Mouse (Mus musculus): Measurements from ENCODE around the gene Setd5. TPM values are rescaled to one million over a fixed set of nuclear protein-coding genes. Genes with fewer than 3 reads are reported as not detected.

Setd5 gene
- total and polyA plus RNA-seq, 2 experiments from 2014 or later, result 50.0 to 94.4 TPM

DNA sequence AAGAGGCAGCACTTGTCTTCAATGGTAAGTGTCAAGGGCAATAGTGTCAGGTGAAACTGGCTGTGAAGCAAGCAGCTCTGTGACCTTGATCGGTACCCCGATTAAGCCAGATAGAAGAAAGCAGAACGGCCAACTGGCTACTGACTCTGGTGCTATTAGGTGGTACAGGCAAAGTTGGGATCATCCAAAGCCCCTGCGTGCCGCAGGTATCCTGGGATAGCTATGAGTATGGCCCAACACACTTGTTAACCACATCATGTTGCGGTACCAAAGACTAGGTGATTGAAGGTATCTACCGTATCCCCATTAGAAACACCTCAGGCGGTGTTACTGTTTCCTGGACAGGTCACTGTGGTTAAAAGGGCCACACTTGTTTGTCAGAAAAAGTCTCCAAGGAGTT, 76.9 kb downstream of the Setd5 start:
- Histone ChIP-seq H3K4me3 (ENCODE audit: low read length) (no peak overlapping the region), H3K9ac (replicated peaks; ENCODE audit: low read length) (no peak overlapping the region), H3K27me3 (ENCODE audit: insufficient read depth, low read length) (no peaks in the 10 kb centered on the region), H3K36me3 (ENCODE audit: insufficient read depth, low read length) (peaks cover 58% of the 10 kb centered on the region), H3K4me2 (ENCODE audit: low read depth, low read length) (no peak overlapping the region), H3K27ac (no peak overlapping the region), H3K9me3 (ENCODE audit: low read length) (no peaks in the 10 kb centered on the region), H3K4me1 (ENCODE audit: insufficient read depth, low read length) (no peaks in the 10 kb centered on the region)
- no peak for ATAC-seq
- DNase-seq (ENCODE audit: low spot score), result no peak
- no peak for TF ChIP-seq CTCF (IDR thresholded peaks at IDR 0.05; ENCODE audit: low read depth)
- WGBS, result 98% methylated on average over 8 of the region's 8 CpGs

DNA sequence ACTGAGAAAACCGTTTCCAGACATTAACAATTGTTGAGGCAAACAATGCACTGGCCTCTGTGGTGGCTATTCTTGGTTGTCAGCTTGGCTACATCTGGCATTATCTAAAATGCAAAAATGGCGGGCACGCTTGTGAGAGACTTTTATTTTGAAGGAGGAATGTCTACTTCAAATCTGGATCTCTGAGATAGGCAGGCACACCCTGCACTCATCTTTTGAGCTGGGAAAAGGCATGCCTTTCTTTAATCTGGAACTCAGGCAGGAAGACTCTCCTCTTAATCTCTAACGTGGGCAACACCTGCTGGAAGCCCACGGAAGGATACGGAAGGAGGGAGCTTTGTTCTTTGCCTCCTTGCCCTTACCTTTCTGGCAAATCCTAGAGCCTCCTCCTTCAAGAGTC, 77.7 kb downstream of the Setd5 start:
- WGBS, result 85% methylated on average over 6 of the region's 6 CpGs

DNA sequence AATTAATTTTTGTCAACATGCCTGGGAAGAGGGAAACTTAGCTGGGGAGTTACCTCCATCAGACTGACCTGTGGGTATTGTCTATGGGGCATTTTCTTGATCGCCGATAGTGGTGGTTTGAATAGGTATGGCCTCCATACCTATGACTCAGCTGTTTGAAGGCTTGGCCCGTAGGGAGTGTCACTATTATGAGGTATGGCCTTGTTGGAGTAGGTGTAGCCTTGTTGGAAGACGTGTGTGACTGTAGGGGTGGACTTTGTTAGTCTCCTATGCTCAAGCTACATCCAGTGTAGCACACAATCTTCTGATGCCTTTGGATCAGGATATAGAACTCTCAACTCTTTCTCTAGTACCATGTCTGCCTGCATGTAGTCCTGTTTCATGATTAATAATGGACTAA, 78.9 kb downstream of the Setd5 start:
- peaks cover 39% of the 10 kb centered on the region for H3K36me3 ChIP-seq (ENCODE audit: insufficient read depth, low read length)
- no peak overlapping the region for H3K4me2 ChIP-seq (ENCODE audit: low read depth, low read length)
- no peak overlapping the region for H3K4me3 ChIP-seq (ENCODE audit: low read length)
- 93% methylated on average over 4 of the region's 4 CpGs for WGBS
- no peaks in the 10 kb centered on the region for H3K4me1 ChIP-seq (ENCODE audit: insufficient read depth, low read length)
- ATAC-seq (no peak), DNase-seq (ENCODE audit: low spot score) (no peak)
- H3K27me3 ChIP-seq (ENCODE audit: insufficient read depth, low read length), result no peaks in the 10 kb centered on the region
- no peaks in the 10 kb centered on the region for H3K9me3 ChIP-seq (ENCODE audit: low read length)
- no peak for TF ChIP-seq CTCF (IDR thresholded peaks at IDR 0.05; ENCODE audit: low read depth)
- H3K27ac ChIP-seq, result no peak overlapping the region
- H3K9ac ChIP-seq (replicated peaks; ENCODE audit: low read length), result no peak overlapping the region

More for the DNA sequence above, 77.7 kb downstream of the Setd5 start:
- Histone ChIP-seq H3K27me3 (ENCODE audit: insufficient read depth, low read length) (no peaks in the 10 kb centered on the region), H3K9ac (replicated peaks; ENCODE audit: low read length) (no peak overlapping the region), H3K36me3 (ENCODE audit: insufficient read depth, low read length) (peaks cover 51% of the 10 kb centered on the region), H3K4me3 (ENCODE audit: low read length) (no peak overlapping the region), H3K27ac (no peak overlapping the region), H3K9me3 (ENCODE audit: low read length) (no peaks in the 10 kb centered on the region), H3K4me2 (ENCODE audit: low read depth, low read length) (no peak overlapping the region), H3K4me1 (ENCODE audit: insufficient read depth, low read length) (no peaks in the 10 kb centered on the region)
- no peak for TF ChIP-seq CTCF (IDR thresholded peaks at IDR 0.05; ENCODE audit: low read depth)
- ATAC-seq (no peak), DNase-seq (ENCODE audit: low spot score) (no peak)

DNA sequence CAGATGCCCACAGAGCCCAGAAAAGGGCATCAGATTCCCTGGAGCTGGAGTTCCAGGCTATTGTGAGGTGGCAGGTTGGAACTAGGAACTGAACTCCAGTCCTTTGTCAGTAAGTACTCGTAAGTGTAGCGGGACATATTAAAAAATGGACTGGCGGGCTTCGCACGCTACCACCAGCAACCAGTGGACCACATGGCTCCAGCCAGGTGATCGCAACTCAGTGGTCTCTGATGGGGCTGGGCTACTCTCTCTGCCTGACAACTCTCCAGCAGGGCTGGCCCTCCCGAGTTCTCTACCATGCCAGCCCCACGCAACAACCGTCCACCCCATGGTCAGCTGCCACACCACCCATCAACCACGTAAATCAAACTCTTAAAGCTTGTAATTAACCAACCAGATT, 82.9 kb downstream of the Setd5 start:
- H3K27me3 ChIP-seq (ENCODE audit: insufficient read depth, low read length), result no peaks in the 10 kb centered on the region
- ATAC-seq, result no peak

DNA sequence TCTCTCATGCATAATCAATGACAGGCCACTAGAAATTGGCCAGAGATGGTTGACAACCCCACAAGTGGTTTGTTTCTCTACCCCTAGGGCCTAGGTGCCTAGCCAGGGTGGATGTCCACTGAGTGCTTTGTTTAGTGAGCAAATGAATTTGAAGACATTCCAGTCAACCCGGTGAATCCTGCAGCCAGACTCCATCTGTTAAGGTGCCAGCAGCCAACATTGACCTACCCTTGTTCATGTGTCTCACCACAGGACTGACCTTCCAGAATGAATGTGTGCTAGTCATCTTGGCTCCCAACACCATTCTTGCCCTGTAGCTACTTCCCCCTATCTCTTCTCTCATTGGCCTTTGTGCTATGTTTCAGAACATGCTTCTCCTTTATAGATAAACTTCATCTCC, 84.8 kb downstream of the Setd5 start:
- 76% methylated on average over 1 of the region's 1 CpGs for WGBS
- Histone ChIP-seq H3K4me2 (ENCODE audit: low read depth, low read length) (no peak overlapping the region), H3K9ac (replicated peaks; ENCODE audit: low read length) (no peak overlapping the region), H3K27ac (no peak overlapping the region), H3K36me3 (ENCODE audit: insufficient read depth, low read length) (no peaks in the 10 kb centered on the region), H3K9me3 (ENCODE audit: low read length) (no peaks in the 10 kb centered on the region), H3K27me3 (ENCODE audit: insufficient read depth, low read length) (no peaks in the 10 kb centered on the region), H3K4me1 (ENCODE audit: insufficient read depth, low read length) (no peaks in the 10 kb centered on the region), H3K4me3 (ENCODE audit: low read length) (no peak overlapping the region)
- ATAC-seq (no peak), DNase-seq (ENCODE audit: low spot score) (no peak)
- TF ChIP-seq CTCF (IDR thresholded peaks at IDR 0.05; ENCODE audit: low read depth), result no peak

More for the DNA sequence above, 82.9 kb downstream of the Setd5 start:
- 98% methylated on average over 10 of the region's 10 CpGs for WGBS
- Histone ChIP-seq H3K9ac (replicated peaks; ENCODE audit: low read length) (no peak overlapping the region), H3K36me3 (ENCODE audit: insufficient read depth, low read length) (0 out of 2 replicates have a peak, but pooled peaks cover 4% of the 10 kb centered on the region), H3K4me2 (ENCODE audit: low read depth, low read length) (no peak overlapping the region), H3K9me3 (ENCODE audit: low read length) (no peaks in the 10 kb centered on the region), H3K4me1 (ENCODE audit: insufficient read depth, low read length) (no peaks in the 10 kb centered on the region), H3K4me3 (ENCODE audit: low read length) (no peak overlapping the region), H3K27ac (no peak overlapping the region)
- no peak for DNase-seq (ENCODE audit: low spot score)
- no peak for TF ChIP-seq CTCF (IDR thresholded peaks at IDR 0.05; ENCODE audit: low read depth)

DNA sequence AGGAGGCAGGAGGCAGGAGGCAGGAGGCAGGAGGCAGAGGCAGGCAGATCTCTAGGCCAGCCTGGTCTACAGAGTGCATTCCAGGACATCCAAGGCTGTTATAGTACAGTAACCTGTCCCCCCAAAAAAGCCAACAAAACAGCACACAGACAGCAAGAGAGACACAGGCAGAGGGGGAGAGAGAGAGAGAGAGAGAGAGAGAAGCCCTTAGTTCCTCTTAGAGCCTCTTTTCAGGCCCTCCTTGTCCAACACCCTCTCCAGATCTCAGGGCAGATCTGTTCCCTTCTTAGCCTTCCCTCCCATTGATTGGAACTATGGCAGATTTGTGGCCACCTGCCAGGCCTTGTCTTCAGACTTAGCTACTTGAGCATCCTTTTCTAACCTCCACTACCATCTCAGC, 86.3 kb downstream of the Setd5 start:
- DNase-seq (ENCODE audit: low spot score), result no peak
- H3K9ac ChIP-seq (replicated peaks; ENCODE audit: low read length), result no peak overlapping the region
- no peak for ATAC-seq

DNA sequence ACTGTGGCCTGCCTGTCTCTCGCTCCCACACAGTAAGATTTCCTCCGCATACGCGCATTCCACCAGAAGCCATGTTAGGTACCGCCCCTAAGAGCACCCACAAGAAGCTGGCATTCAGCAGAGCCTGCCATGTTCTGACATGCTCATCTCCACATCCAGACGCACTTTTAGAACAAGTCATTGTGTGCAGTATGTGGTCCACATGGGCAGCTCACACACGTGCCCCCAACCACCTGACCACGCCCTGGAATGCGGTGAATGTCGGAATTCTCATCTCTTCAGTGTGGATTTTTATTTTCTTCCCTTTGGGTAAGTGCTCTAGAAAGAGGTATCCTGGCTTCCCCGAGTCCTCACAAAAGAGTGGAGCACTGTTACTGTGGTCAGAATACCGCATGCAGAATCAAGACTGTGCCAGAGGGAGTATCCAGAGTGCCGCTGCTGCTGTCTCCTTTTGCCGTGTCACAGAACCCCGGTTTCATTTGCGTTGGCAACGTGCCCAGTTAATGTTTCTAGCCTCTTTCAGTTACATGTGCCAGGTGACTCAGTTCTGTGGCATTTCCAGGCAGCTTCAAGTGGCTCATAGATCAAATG, 89.6 kb downstream of the Setd5 start:
- Histone ChIP-seq H3K9ac (replicated peaks; ENCODE audit: low read length) (no peak overlapping the region), H3K27me3 (ENCODE audit: insufficient read depth, low read length) (no peaks in the 10 kb centered on the region), H3K4me2 (ENCODE audit: low read depth, low read length) (no peak overlapping the region), H3K4me1 (ENCODE audit: insufficient read depth, low read length) (no peaks in the 10 kb centered on the region), H3K27ac (peak overlapping the region; percentile 41; the same call in 1 of the 2 replicates), H3K9me3 (ENCODE audit: low read length) (no peaks in the 10 kb centered on the region), H3K4me3 (ENCODE audit: low read length) (no peak overlapping the region), H3K36me3 (ENCODE audit: insufficient read depth, low read length) (peaks cover 9% of the 10 kb centered on the region; the same call in 1 of the 2 replicates)
- peak; percentile 38; the same call in 1 of the 2 replicates for ATAC-seq
- DNase-seq (ENCODE audit: low spot score), result peak; percentile 67
- TF ChIP-seq CTCF (IDR thresholded peaks at IDR 0.05; ENCODE audit: low read depth), result no peak
- WGBS, result 62% methylated on average over 17 of the region's 17 CpGs

More for the DNA sequence above, 86.3 kb downstream of the Setd5 start:
- Histone ChIP-seq H3K27ac (no peak overlapping the region), H3K4me1 (ENCODE audit: insufficient read depth, low read length) (no peaks in the 10 kb centered on the region), H3K36me3 (ENCODE audit: insufficient read depth, low read length) (no peaks in the 10 kb centered on the region), H3K4me2 (ENCODE audit: low read depth, low read length) (no peak overlapping the region), H3K4me3 (ENCODE audit: low read length) (no peak overlapping the region), H3K27me3 (ENCODE audit: insufficient read depth, low read length) (no peaks in the 10 kb centered on the region), H3K9me3 (ENCODE audit: low read length) (no peaks in the 10 kb centered on the region)
- TF ChIP-seq CTCF (IDR thresholded peaks at IDR 0.05; ENCODE audit: low read depth), result no peak
